Mouse (Mus musculus): ENCODE data around the gene Bpifa6.
"Not testable (repeated sequence)": the region's sequence is repeated elsewhere in the genome, so short reads cannot be mapped to it uniquely, and the experiment has no call there.

Bpifa6 gene

DNA sequence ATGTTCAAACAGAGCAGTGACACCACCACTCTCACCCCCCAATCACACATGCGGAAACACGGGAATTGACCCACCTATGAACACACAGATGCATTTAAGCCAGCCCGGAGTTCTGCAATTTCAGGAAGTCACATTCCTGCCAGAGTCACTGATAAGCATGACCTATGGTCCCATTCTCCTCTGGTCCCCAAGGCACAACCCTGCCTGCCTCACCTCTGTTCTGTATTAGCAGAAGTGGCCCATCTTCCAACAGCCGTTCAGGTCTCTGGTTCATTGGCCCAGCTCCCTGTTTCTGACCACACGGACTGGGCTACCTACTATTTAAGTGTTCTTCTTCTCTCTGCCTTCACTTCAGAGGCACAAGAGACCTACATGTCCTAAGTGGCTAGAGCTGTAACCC lies at the start of gene Bpifa6:
Bpifa6 (plus strand) TSS at position 364 of the 400 bp plus-strand sequence.
- DNase-seq (ENCODE audit: low spot score) = no peak

DNA sequence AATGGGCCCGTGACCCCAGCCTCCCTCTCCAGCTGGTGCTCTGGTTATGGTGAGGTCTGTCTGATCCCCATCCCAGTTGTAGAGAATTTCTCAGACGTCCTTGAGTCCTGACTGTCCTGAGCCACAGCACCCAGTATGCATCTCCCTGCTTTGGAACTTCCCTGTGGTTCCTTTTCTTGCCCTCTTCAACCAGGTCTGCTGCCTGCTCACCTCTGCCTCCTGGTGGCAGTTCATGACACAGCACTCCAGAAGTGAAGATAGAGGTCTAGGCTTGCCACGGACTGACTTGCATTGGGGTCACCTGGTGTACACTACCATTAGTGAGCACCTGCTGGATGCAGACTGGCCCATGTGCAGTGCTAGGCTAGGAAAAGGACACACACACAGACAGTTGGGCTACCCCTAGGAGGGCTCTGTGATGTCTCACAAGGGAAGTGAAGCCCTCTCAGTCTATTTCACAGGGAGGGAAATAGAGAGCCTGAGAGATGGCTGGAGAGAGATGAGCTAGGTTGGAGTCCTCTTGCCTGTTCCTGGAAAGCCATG lies 44.8 kb upstream of the Bpifa6 start:
- DNase-seq (ENCODE audit: low spot score) = no peak

DNA sequence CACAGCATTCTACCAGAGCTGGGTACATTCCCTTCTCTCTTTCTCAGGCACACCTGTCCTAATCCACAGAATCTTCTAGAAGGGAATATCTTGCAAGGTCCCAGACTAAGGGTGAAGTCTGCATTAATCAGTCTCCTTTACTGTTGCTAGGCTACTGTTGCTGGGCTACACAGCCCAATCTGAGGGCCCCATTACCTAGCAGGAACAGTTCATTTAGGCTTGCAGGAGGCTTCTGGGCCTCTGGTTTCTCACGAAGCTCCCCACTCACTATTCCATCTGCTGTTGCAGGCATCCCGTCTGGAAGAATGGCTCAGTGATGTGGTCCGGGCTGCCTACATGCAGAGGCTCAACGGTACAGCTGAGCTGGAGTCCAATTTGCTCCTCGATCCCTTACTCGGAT lies 43.6 kb upstream of the Bpifa6 start:
- DNase-seq (ENCODE audit: low spot score) = no peak

DNA sequence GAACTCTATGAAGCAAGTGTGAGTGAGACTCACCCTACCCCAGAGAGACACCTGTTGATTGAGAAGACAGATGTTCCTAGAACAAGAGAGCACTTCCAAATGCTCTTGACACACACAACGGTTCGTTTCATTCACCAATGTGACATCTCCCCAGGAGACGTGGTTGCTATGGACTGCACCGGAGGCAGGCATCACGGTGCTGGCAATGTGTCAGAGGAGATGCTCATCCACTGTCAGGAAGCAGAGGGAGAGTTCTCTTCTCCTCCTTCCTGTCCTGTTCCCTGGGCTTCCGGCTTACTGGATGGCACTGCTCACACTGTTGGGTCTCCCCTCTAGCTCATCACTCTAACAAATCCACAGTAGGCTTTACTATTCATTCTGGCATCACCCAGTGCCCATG lies 41.4 kb upstream of the Bpifa6 start:
- DNase-seq (ENCODE audit: low spot score) = no peak

DNA sequence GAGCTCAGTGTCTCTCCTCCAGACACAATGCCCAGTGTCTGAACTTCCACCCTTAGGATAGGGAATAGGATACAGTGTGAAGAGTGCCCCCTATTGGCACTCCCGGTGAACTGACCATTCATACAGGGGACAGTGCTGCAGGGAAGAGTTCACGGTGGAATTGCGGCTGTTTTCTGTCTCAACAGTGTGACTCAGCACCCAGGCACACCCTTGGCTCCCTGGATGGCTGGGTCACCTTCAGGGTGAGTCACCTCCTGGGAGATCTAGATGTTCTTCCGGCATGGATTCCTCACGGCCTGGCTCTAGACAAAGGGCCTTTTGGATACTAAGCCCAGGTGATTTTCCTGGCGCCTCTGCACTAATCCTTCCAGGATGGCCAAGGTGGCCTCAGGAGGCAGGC lies 39.4 kb upstream of the Bpifa6 start:
- no peak for DNase-seq (ENCODE audit: low spot score)

DNA sequence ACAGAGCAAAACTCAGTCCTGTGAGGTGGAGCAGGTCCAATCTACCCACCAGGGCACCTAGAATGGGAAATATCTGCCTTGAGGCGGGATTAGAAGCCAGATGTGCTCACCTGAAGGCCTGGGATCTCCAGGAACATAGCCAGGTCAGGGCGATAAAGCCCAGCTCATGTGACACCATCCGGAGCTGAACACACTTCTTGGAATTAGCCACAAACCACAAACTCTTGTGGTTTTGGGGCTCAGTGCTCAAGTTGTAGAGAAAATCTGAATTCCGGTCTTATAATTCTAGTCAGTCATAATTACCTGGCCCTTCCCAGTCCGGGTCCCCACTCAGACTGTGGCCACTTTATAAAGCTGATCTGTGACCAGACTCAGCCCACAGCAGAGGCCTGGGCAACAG lies 36.9 kb upstream of the Bpifa6 start, which contains the start of gene Bpifb4:
Bpifb4 (plus strand) TSS at position 370 of the 400 bp plus-strand sequence.
- DNase-seq (ENCODE audit: low spot score) = no peak

DNA sequence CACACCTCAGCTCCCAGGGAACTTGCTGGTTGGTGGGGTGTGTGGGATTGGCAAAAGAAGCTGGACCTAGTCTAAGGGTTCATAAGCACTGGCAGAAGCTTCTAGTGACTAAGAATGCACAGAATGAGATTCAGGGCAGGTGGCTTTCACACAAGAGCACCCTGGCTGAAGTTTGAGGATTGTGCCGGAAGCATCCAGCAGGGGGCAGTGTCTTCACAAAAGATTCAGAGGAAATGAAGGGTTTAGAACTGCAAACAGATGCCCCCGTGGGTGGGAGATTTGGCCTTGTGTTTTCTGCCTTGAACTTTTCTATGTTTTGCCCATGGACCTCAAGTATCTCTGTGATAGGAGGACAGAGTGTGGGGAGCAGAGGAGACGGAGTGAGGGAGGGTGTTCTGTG lies 31.2 kb upstream of the Bpifa6 start:
- DNase-seq (ENCODE audit: low spot score) = peak; percentile 12

DNA sequence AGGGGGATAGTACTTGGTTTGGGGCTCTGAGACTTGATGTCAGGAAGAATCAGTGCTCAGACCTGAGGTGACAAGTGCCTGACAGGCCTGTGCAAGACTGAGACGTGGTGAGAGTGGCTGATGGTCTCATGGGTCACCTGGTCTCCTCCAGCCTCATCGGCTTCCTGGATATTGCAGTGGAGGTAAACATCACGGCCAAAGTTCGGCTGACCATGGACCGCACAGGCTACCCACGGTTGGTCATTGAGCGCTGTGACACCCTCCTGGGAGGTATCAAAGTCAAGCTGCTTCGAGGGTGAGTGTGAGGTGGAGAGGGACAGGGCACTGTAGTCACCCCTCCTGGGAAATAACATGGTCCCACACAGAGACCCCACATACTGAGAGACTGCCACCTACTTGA lies 30.2 kb upstream of the Bpifa6 start:
- no peak for DNase-seq (ENCODE audit: low spot score)

DNA sequence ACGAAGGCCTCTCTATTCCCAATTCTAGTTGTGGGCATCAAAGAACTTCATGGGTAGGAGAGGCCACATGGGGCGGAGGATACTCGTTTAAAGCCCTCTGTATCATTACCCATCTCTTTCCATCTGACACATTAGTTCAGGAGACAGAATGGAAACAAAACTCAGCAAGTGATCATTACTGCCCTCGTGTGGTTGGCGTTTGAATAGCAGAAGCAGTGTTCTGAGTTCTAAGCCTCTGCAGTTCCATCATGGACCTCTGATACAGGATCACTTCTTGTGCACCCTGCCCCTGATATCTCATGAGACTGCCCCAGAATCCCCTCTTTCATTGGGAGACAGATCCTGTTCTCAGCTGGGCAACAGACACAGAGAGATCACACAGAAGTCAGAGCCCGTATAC lies 21.8 kb upstream of the Bpifa6 start:
- DNase-seq (ENCODE audit: low spot score) = peak; percentile 41

DNA sequence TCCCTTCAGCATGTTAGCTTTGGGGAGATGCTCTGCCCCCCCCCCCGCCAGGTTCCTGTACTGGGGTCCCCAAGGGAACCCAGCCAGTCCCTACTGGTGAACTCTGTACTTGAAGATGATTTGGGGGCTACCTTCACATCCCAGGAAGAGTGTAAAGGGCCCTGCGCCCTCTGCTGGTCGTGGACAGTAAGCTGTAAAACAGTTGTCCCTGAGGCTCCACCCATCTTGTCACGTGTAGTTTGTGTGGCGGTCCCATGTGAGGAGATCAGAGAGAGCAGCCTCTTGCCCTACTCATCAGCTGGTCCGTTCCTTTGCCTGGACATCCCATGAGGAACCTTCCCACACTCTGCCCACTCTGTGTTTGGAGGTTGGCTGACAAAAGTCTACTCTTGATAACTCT lies 20.9 kb upstream of the Bpifa6 start:
- peak; percentile 28 for DNase-seq (ENCODE audit: low spot score)

DNA sequence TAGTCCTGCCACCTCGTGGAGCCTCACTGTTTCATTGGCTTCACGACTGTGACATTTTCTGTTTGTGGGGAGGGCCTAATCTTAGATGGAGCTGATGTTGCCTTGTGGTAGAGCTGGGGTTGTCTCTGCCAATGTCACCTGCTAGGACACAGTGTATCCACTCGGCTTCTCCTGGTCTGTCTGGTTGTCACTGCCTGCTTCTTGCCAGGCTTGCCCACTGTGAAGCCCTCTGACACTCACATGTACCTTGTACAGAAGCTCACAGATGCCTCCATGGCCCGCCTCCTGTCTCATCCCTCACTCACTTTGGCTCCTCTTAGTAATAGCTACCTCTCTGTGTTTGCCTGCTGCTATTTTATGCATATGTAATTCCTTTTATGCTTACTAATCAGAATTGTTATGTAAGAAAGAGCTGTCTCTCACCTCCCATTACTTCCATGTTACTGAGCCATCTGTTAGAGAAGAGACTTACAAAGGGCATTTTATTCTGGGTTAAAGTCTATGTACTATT lies 11.9 kb upstream of the Bpifa6 start:
- DNase-seq (ENCODE audit: low spot score) = no peak

DNA sequence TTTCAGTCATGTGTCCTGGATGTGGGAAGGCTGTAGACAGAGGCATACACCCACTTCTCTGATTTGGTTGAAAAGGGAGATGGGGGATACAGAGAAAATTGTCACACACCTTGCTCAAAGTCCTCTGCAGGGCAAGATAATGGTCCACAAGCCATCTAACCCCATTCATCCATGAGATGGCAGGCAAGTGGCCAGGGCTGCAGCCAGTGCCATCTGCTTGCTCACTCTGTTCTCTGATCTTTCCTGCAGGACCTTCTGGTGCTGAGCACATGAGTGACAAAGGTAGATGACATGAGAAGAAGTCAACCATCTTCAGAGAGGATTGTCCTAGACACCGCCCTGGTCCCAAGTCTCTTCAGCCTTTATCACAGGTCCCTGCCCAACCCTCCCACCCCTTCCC lies 11.4 kb upstream of the Bpifa6 start:
- no peak for DNase-seq (ENCODE audit: low spot score)

DNA sequence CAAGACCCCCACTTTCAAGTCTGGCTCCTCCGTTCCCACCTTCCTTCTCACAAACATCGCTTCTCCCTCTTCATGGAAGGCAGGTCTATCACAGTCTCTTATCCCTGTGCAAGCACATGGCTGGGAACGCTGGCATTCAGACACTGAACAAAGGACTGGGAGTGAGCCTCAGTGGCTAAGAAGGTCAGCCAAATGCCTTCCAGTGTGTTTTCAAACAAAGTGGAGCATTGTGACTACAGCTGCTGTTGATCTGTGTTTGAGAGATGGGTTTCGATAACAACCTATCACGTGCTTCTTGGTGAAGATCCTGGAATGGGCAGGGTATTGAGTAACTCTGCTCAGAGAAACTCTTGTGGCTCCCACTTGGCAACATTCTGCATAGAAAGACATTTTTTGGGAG lies 4.5 kb upstream of the Bpifa6 start:
- DNase-seq (ENCODE audit: low spot score) = no peak

DNA sequence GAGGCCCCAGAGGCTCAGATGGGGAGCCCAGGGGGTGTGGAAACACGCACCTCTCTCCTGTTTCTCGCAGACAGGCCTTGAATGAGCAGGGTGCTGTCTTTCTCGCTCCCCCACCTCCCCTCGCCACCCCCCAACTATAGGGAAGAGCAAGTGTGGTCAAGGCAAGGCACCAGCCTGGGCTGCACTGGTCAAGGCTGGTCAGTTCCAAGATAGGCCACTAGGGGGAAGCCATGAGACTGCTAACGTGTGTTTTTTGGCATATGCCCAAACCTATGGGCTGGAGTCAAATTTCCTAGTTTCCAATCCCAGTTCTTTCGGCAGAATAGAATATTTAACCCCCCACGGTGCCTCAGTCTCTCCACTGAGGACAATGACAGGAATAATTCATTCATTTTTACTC lies 21.0 kb downstream of the Bpifa6 start:
- peak; percentile 14 for DNase-seq (ENCODE audit: low spot score)

DNA sequence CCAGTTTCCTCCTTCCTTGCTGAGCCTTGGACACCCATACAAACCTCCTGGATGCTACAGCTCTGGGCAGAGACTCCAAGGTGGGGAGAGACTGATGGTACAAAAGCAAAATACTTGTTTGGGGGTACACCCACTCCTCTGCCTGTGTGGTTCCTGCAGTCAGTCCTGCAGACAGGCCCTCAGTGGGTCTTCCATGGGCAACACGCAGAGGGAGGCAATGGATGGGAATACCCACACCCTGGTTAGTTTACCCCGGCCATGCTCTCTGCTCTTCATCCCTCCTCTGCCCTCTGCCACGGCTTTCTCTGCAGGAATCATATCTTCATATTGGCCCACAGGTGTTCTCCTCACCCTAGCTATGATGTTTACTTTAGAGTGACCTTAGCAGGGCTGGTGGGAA lies 25.8 kb downstream of the Bpifa6 start:
- no peak for DNase-seq (ENCODE audit: low spot score)

DNA sequence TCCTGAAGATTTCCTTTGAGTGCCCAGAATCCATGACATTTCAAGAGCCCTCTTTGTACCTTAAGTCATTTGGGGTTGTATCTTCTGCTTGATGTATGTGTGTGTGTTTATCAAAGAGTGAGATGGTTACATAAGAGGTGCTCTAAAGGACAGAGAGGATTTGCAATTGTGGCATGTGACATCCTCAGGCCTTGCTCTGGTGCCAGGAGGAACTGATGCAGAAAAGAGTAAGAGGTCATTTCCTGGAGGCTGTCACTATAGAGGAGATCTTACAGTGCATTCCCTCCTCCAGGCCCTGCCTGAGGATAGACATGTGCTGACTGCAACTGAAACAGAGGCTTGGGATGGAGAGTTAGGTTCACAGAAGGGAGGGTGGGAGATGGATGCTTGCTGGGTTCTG lies 26.3 kb downstream of the Bpifa6 start:
- DNase-seq (ENCODE audit: low spot score) = no peak

DNA sequence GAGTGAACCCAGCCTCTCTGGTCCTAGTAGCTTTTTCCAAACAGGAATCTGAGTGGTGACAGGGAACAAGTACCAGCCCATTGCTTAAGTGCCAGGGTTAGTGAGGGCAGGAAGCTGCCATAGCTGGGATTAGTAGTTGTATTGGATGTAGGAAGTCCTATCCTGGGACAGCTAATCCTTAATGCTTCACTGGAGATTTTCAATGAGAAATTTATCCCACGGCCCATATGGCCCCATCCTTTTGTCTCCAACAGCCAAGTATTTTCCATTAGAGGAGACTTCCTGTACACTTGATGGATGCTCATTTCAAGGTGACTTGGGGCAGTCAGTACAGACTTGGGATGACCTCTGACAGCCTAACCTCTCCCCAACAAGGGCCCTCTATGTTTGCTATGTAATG lies 29.7 kb downstream of the Bpifa6 start:
- DNase-seq (ENCODE audit: low spot score) = no peak

DNA sequence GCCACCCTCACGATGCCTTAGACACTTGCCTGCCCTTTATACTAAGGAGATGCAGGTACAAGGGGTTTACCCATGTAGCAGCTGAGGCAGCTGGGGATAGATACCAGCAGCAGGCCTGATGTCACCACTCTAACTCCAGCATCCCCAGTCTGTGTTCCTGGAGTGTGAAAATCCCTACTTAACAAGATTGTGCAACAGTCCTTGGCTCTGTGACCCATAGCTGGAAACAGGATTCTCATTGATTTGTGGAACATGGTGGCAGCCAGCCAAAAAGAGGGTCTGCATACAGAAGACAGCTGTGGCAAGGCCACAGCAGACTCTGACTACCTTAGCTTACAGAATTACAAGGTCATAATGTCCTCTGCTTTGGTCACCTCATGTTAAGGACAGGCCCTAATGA lies 30.3 kb downstream of the Bpifa6 start:
- no peak for DNase-seq (ENCODE audit: low spot score)

DNA sequence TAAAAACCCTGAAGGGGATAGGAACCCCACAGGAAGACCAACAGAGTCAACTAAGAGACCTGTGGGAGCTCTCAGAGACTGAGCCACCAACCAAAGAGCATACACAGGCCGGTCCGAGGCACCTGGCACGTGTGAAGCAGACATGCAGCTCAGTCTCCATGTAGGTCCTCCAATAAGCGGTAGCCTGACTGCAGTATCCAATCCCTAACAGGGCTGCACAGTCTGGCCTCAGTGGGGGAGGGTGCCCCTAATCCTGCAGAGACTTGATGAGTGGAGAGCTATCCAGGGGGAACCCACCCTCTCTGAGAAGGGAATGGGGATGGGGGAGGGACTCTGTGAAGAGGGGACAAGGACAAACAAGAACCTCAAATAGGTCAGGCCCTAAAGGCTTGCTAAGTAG lies 31.0 kb downstream of the Bpifa6 start:
- DNase-seq (ENCODE audit: low spot score) = no peak

DNA sequence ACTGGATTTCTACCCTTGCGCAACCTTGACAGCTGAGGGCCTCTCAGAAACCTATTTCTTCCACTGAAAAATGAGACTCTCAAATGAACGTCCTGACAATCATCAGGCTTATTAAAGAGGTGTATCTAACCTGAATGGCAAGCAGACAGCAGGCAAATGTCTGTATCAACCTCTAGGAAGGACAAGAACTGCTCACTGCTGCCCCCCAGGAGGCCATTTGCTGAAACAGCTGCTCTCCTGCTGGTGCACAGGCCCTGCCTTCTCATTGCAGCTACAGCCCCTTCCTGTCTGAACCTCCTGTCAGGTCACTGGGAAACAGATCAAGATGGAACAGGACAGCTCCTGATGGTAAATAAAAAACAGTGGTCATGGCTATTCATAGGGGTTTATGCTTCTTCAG lies 31.6 kb downstream of the Bpifa6 start:
- DNase-seq (ENCODE audit: low spot score) = no peak

DNA sequence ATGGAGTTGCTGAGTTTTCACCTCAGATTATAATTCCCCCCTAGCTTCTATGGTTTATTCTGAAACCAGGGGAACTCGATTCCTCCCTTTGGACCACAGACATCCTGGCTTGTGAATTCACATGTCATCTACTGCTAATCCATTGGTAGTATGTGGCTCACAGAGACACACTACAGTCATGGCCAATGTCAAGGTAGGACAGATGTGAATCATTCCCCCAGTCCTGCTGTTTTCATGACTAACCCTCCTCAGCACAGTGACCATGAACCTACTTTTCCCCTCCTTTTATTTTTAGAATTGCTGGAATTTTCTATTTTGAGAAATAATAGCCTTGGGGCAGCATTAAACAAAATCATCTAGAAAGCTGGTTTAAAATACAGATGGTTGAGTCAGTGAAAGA lies 32.6 kb downstream of the Bpifa6 start:
- no peak for DNase-seq (ENCODE audit: low spot score)

DNA sequence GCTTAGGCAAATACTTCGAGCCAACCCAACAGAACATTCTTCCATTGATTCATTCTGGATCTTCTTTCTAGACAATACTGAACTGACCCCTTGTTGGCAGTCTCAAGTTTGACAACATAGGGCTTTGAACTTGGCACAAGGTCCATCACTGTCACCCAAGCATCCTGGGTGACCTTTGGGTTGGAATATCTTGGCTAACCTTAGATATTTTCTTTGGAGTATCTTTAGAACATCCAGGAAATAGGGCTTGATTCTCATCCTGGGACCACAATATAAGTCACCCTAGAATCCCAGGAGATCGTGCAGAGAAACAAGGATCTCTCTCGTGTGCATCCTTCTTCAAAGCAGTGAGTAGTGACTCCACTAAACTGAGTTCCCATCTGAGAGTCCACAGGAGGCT lies 33.2 kb downstream of the Bpifa6 start, which contains the start of gene Bpifa2:
Bpifa2 (plus strand) TSS at position 301 of the 400 bp plus-strand sequence.
- DNase-seq (ENCODE audit: low spot score) = no peak

DNA sequence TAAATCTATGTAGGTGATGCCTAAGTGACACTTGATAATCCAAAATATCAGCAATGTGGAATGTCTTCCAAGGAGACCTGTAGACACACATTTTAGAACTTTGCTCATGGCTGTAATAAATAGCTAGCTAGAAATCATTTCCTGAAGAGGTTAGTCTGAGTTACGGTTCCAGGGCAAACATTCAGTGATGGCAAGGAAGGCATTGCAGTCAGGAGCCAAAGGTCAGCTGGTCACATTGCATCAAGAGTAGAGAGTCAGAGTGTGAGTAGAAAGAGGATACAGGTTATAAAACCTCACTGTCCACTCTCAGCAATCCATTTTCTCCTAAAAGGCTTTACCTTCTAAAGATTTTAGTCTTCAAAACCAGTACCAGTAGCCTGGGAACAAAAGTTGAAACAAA lies 43.2 kb downstream of the Bpifa6 start:
- DNase-seq (ENCODE audit: low spot score) = no peak

DNA sequence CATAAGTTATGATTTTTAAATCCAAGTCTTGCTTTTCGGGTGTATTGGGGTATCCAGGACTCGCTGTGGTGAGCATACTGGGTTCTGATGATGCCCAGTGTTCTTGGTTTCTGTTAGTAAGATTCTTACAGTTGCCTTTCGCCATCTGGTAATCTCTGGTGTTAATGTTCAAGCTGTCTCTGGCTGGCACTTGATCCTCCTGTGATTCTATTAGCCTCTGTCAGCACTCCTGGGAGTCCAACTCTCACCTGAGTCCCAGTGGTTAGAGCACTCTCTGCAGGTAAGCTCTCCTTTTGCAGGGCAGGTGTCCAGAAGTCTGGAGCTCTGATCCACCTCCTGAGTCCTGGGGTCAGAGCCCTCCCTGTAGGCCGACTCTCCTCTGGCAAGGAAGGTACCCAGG lies 49.9 kb downstream of the Bpifa6 start:
- not testable (repeated sequence) for DNase-seq (ENCODE audit: low spot score)

DNA sequence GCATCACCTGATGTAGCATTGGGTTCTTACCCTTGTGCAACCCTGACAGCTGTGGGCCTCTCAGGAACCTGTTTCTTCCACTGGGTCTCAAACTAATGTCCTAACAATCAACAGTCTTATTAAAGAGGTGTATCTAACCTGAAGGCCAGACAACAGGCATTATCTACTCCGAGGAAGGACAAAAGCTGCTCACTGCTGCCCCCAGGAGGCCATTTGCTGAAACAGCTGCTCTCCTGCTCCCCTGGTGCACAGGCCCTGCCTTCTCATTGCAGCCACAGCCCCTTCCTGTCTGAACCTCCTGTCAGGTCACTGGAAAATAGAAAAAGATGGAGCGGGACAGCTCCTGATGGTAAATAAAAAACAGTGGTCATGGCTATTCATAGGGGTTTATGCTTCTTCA lies 64.2 kb downstream of the Bpifa6 start:
- DNase-seq (ENCODE audit: low spot score) = no peak

All from T-cell, adult 2 months (primary cell).